Mouse (Mus musculus) MEL (cell line): ENCODE measurements around the gene Stim1. TPM values are rescaled to one million over a fixed set of nuclear protein-coding genes. Genes with fewer than 3 reads are reported as not detected.

Source experiments
- DNase-seq: peaks from one replicate; pipeline ENCODE4 v3.0.0; 2011; ENCODE audit warnings: low read depth, low spot score
- H3K27ac ChIP-seq: 2 replicates; pipeline ENCODE4 v1.5.1; 2012; ENCODE audit warnings: low read depth, mild to moderate bottlenecking, control low read depth, low read length, moderate library complexity; ENCODE audit not compliant: control insufficient read depth
- H3K27me3 ChIP-seq, 2 experiments: fragments of 150-350 bp in 1 of 2; sonication (generic) in 1 of 2; 2 replicates each; pipeline ENCODE4 v1.6.1; 2012; ENCODE audit warnings: low read length in 2 of 2, mild to moderate bottlenecking in 2 of 2, improper control_type of control experiment in 1 of 2, moderate library complexity in 1 of 2; ENCODE audit not compliant: insufficient read depth in 2 of 2, control insufficient read depth in 1 of 2
- H3K36me3 ChIP-seq, 2 experiments: 2 replicates each; pipeline ENCODE4 v1.6.1; 2012 to 2014; ENCODE audit warnings: low read length in 2 of 2, improper control_type of control experiment in 1 of 2, inconsistent platforms in 1 of 2, mild to moderate bottlenecking in 1 of 2; ENCODE audit not compliant: insufficient read depth in 2 of 2, control insufficient read depth in 1 of 2
- H3K4me1 ChIP-seq, 2 experiments: fragments of 150-350 bp in 1 of 2; sonication (generic) in 1 of 2; 2 replicates each; pipeline ENCODE4 v1.6.1; 2012; ENCODE audit warnings: low read length in 2 of 2, improper control_type of control experiment in 1 of 2, mild to moderate bottlenecking in 1 of 2; ENCODE audit not compliant: insufficient read depth in 2 of 2, control insufficient read depth in 1 of 2
- H3K4me3 ChIP-seq, 2 experiments: fragments of 150-350 bp in 1 of 2; sonication (generic) in 1 of 2; 2 replicates each; pipeline ENCODE4 v1.5.1; 2012; ENCODE audit warnings: low read depth in 2 of 2, low read length in 2 of 2, mild to moderate bottlenecking in 2 of 2, moderate library complexity in 2 of 2, control low read depth in 1 of 2, improper control_type of control experiment in 1 of 2; ENCODE audit not compliant: control insufficient read depth in 1 of 2, insufficient read depth in 1 of 2
- H3K79me2 ChIP-seq: 2 replicates; pipeline ENCODE4 v1.6.1; 2012; ENCODE audit warnings: mild to moderate bottlenecking, low read length, moderate library complexity; ENCODE audit not compliant: control insufficient read depth, poor library complexity, insufficient read depth
- H3K9ac ChIP-seq: 2 replicates; pipeline ENCODE4 v1.6.1; 2012; ENCODE audit warnings: low read depth, mild to moderate bottlenecking, control low read depth, low read length, moderate library complexity; ENCODE audit not compliant: control insufficient read depth, poor library complexity, severe bottlenecking
- H3K9me3 ChIP-seq: fragments of 150-350 bp; sonication (generic); replicated peaks from 2 replicates; pipeline ENCODE4 v1.6.1; 2012; ENCODE audit warnings: mild to moderate bottlenecking, low read length, improper control_type of control experiment, moderate library complexity; ENCODE audit not compliant: insufficient read depth
- BHLHE40 ChIP-seq: IDR thresholded peaks from 2 replicates; pipeline ENCODE4 v1.6.1; 2012; ENCODE audit warnings: low read depth, mild to moderate bottlenecking, inconsistent platforms, low read length, improper control_type of control experiment, borderline replicate concordance
- CHD1 ChIP-seq: IDR thresholded peaks from 2 replicates; pipeline ENCODE4 v1.6.1; 2012; ENCODE audit warnings: low read depth, mild to moderate bottlenecking, inconsistent platforms, low read length, improper control_type of control experiment
- CTCF ChIP-seq, 3 experiments: IDR thresholded peaks in 2 of 3; conservative IDR thresholded peaks in 1 of 3; 2 replicates each; pipeline ENCODE4 v1.5.1; 2011 to 2012; ENCODE audit warnings: low read length in 3 of 3, low read depth in 2 of 3, mild to moderate bottlenecking in 2 of 3, improper control_type of control experiment in 1 of 3, inconsistent platforms in 1 of 3, mixed read lengths in 1 of 3, moderate library complexity in 1 of 3; ENCODE audit not compliant: control insufficient read depth in 1 of 3, insufficient read depth in 1 of 3, poor library complexity in 1 of 3, severe bottlenecking in 1 of 3
- E2F4 ChIP-seq: IDR thresholded peaks from 2 replicates; pipeline ENCODE4 v1.6.1; 2011; ENCODE audit warnings: low read depth, low read length, improper control_type of control experiment, borderline replicate concordance
- ELF1 ChIP-seq: IDR thresholded peaks from 2 replicates; pipeline ENCODE4 v1.6.1; 2014; ENCODE audit warnings: low read depth, mild to moderate bottlenecking, inconsistent platforms, low read length, improper control_type of control experiment, moderate library complexity
- ETS1 ChIP-seq: IDR thresholded peaks from 2 replicates; pipeline ENCODE4 v1.6.1; 2012; ENCODE audit warnings: low read depth, mild to moderate bottlenecking, inconsistent platforms, low read length, improper control_type of control experiment, moderate library complexity
- JUND ChIP-seq: IDR thresholded peaks from 2 replicates; pipeline ENCODE4 v1.6.1; 2011; ENCODE audit warnings: low read depth, mild to moderate bottlenecking, improper control_type of control experiment, low read length
- MAFK ChIP-seq: IDR thresholded peaks from 2 replicates; pipeline ENCODE4 v1.6.1; 2011; ENCODE audit warnings: low read depth, mild to moderate bottlenecking, low read length, improper control_type of control experiment, borderline replicate concordance
- MXI1 ChIP-seq: IDR thresholded peaks from 2 replicates; pipeline ENCODE4 v1.6.1; 2011; ENCODE audit warnings: mild to moderate bottlenecking, low read depth, low read length, improper control_type of control experiment
- MYC ChIP-seq: IDR thresholded peaks from 2 replicates; pipeline ENCODE4 v1.6.1; 2011; ENCODE audit warnings: low read depth, mild to moderate bottlenecking, low read length, improper control_type of control experiment, moderate library complexity
- NELFE ChIP-seq: IDR thresholded peaks from 2 replicates; pipeline ENCODE4 v1.6.1; 2011; ENCODE audit warnings: low read depth, low read length, improper control_type of control experiment
- NRF1 ChIP-seq: IDR thresholded peaks from 2 replicates; pipeline ENCODE4 v1.6.1; 2014; ENCODE audit warnings: low read depth, mild to moderate bottlenecking, inconsistent platforms, low read length, improper control_type of control experiment, moderate library complexity; ENCODE audit not compliant: poor library complexity, insufficient read depth, severe bottlenecking
- RCOR1 ChIP-seq: IDR thresholded peaks from 2 replicates; pipeline ENCODE4 v1.6.1; 2012; ENCODE audit warnings: low read depth, mild to moderate bottlenecking, inconsistent platforms, low read length, improper control_type of control experiment
- TAL1 ChIP-seq: IDR thresholded peaks from 2 replicates; pipeline ENCODE4 v1.6.1; 2012; ENCODE audit warnings: mild to moderate bottlenecking, inconsistent platforms, low read length, moderate library complexity, mixed read lengths
- UBTF ChIP-seq: IDR thresholded peaks from 2 replicates; pipeline ENCODE4 v1.6.1; 2012; ENCODE audit warnings: low read depth, mild to moderate bottlenecking, inconsistent platforms, low read length, improper control_type of control experiment, moderate library complexity, borderline replicate concordance; ENCODE audit not compliant: insufficient read depth
- USF2 ChIP-seq, 2 experiments: IDR thresholded peaks; 2 replicates each; pipeline ENCODE4 v1.6.1; 2011 to 2012; ENCODE audit warnings: improper control_type of control experiment in 2 of 2, low read length in 2 of 2, borderline replicate concordance in 1 of 2, inconsistent platforms in 1 of 2, low read depth in 1 of 2, mild to moderate bottlenecking in 1 of 2; ENCODE audit not compliant: insufficient read depth in 1 of 2
- ZKSCAN1 ChIP-seq: IDR thresholded peaks from 2 replicates; pipeline ENCODE4 v1.6.1; 2012; ENCODE audit warnings: low read depth, mild to moderate bottlenecking, inconsistent platforms, low read length, improper control_type of control experiment, moderate library complexity
- ZMIZ1 ChIP-seq: IDR thresholded peaks from 2 replicates; pipeline ENCODE4 v1.6.1; 2012; ENCODE audit warnings: low read depth, mild to moderate bottlenecking, inconsistent platforms, low read length, improper control_type of control experiment, moderate library complexity
- polyA plus RNA-seq, 2 experiments: library from polyadenylated mRNA; stranded (reverse) in 1 of 2; unstranded in 1 of 2; fragments of >175 nt in 1 of 2; fragments of >200 nt in 1 of 2; gene quantifications; 2 replicates each; pipeline versions ENCODE4 v1.2.1 to v1.2.4; 2012; ENCODE audit warnings: low replicate concordance in 2 of 2, low read depth in 1 of 2; ENCODE audit not compliant: insufficient read length in 2 of 2, insufficient read depth in 1 of 2, missing spikeins in 1 of 2
- total RNA-seq: library from RNA; depleted of rRNA; stranded (reverse); fragments of 300-350 nt; gene quantifications from 2 replicates; pipeline ENCODE4 v1.2.3, GENCODE M21; 2012

Gene Stim1
- total and polyA plus RNA-seq, 3 experiments: 26.1 to 65.0 TPM; not detected in 1

GRCm38 (mm10) chr7:102322137-102322536 is 54.5 kb downstream of the Stim1 start:
- Histone ChIP-seq H3K36me3 (peaks cover 2 to 17% of the 10 kb centered on the region in 2 experiments), H3K27me3 (no peaks in the 10 kb centered on the region), H3K4me1 (peaks cover 9 to 11% of the 10 kb centered on the region in 2 experiments), H3K4me3 (no peak overlapping the region), H3K27ac (no peak overlapping the region), H3K9ac (no peak overlapping the region), H3K9me3 (no peaks in the 10 kb centered on the region), H3K79me2 (peaks cover 11% of the 10 kb centered on the region)
- no peak for DNase-seq
- TF ChIP-seq ETS1 (no peak), ZMIZ1 (no peak), MAFK (no peak), JUND (no peak), TAL1 (no peak), E2F4 (no peak), BHLHE40 (no peak), CHD1 (no peak), ELF1 (no peak), NRF1 (no peak), RCOR1 (no peak), MXI1 (no peak), CTCF (IDR thresholded peaks at IDR 0.05 in 2 of 3, conservative IDR thresholded peaks at IDR 0.05 in 1 of 3; ENCODE audit: control insufficient read depth in 1 of 3, insufficient read depth in 1 of 3, low read depth in 2 of 3, low read length in 3 of 3, poor library complexity in 1 of 3, severe bottlenecking in 1 of 3) (no peak), UBTF (no peak), ZKSCAN1 (no peak), MYC (no peak), NELFE (no peak), USF2 (IDR thresholded peaks at IDR 0.05; ENCODE audit: borderline replicate concordance in 1 of 2, insufficient read depth in 1 of 2, low read depth in 1 of 2, low read length in 2 of 2) (no peak)

GRCm38 (mm10) chr7:102326323-102326722 is 58.7 kb downstream of the Stim1 start:
- H3K4me1 ChIP-seq: peaks cover 0 to 3% of the 10 kb centered on the region in 2 experiments; a peak in 1 of 4 replicates
- no peak for DNase-seq
- TF ChIP-seq NELFE (0 out of 2 replicates have a peak, but pooled peaks have one; percentile 1), MYC (no peak)

More at GRCm38 (mm10) chr7:102326323-102326722, 58.7 kb downstream of the Stim1 start:
- peaks cover 6% of the 10 kb centered on the region; the same call in 1 of the 2 replicates for H3K79me2 ChIP-seq
- H3K4me3 ChIP-seq: no peak overlapping the region
- no peak overlapping the region for H3K27ac ChIP-seq
- no peak overlapping the region for H3K9ac ChIP-seq
- no peaks in the 10 kb centered on the region for H3K27me3 ChIP-seq
- peaks cover 0 to 2% of the 10 kb centered on the region in 2 experiments; a peak in 2 of 4 replicates for H3K36me3 ChIP-seq
- H3K9me3 ChIP-seq: no peaks in the 10 kb centered on the region
